Comparison of ENCODE assay signal across 8 mouse cellular contexts in the genomic region with DNA sequence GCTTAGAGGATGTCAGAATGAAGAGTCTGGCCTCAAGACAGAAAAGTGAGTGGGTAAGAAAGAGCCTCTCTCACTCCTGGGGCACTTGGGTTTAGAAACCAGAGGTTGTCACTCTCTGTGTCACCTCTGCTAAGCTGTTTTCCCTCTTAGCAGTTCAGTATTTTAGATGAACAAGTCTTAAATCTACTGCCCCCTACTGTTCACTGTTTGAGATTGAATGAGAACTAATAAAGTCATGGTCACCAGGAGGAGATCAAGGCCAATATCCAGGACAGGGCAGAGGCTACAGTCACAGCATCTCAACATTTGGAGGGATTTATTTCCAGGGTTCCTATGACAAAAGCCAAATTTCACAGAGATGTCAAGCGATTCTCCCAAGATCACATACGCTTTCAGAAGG.
DNase-seq lines count a peak whose midpoint lies in the region; ATAC-seq and TF ChIP-seq lines count a peak whose summit lies in the region.
"Had no signal": no experiment of that assay in that cellular context is flagged by ENCODE, and none has a peak within 500 bp of the region (broad histone marks: within the 10 kb centered on the region; RNA-seq: fewer than 3 reads in every experiment).

No protein-coding gene starts in this region.

- 82% methylated on average over 2 of the region's 2 CpGs for WGBS in heart, postnatal 0 days
- WGBS in heart, embryonic 11.5 days (ENCODE audit: insufficient replicate concordance), result 82% methylated on average over 2 of the region's 2 CpGs

- H3K4me3 ChIP-seq in heart, postnatal 0 days (ENCODE audit: low read depth, low read length), result no peak overlapping the region
- no peak overlapping the region for H3K4me3 ChIP-seq in heart, embryonic 11.5 days (ENCODE audit: low read depth, low read length)

- no peak for TF ChIP-seq EP300 in heart, postnatal 0 days (IDR thresholded peaks at IDR 0.05; ENCODE audit: low read depth)

- peak; percentile 61 for TF ChIP-seq CTCF in heart, postnatal 0 days (IDR thresholded peaks at IDR 0.05; ENCODE audit: low read depth)

- no peak for ATAC-seq in heart, postnatal 0 days (ENCODE audit: insufficient read depth, low read depth)
- ATAC-seq in heart, embryonic 11.5 days (replicated peaks; ENCODE audit: insufficient number of reproducible peaks, low FRiP score, low TSS enrichment), result no peak

- H3K27ac ChIP-seq in heart, postnatal 0 days (ENCODE audit: low read depth), result no peak overlapping the region
- no peak overlapping the region for H3K27ac ChIP-seq in heart, embryonic 11.5 days (ENCODE audit: low read depth, low read length)

- DNase-seq in heart, postnatal 0 days (ENCODE audit: low spot score), result peak; percentile 54
- DNase-seq in 416B (ENCODE audit: low read depth) (peak; percentile 35), R1 (ENCODE audit: low read depth, low spot score) (peak; percentile 52)
- peak; percentile 67 for DNase-seq in lung, postnatal 25 days (ENCODE audit: low spot score)
- no peak for DNase-seq in urinary bladder, postnatal 4 days (ENCODE audit: low spot score in 2 of 2)
- DNase-seq in spleen, postnatal 14 days (ENCODE audit: low spot score in 2 of 2), result no peak
- DNase-seq: layer of hippocampus, adult 9-11 months had no signal

- H3K9ac ChIP-seq in heart, postnatal 0 days (replicated peaks; ENCODE audit: low read depth, low read length), result no peak overlapping the region
- H3K9ac ChIP-seq in heart, embryonic 11.5 days (ENCODE audit: low read depth, low read length), result no peak overlapping the region

- H3K4me2 ChIP-seq in heart, postnatal 0 days (ENCODE audit: low read depth, low read length), result no peak overlapping the region
- H3K4me2 ChIP-seq in heart, embryonic 11.5 days, result no peak overlapping the region

- H3K4me1 ChIP-seq in heart, postnatal 0 days (ENCODE audit: control insufficient read depth, insufficient read depth), result peaks cover 9% of the 10 kb centered on the region; the same call in 1 of the 2 replicates
- H3K4me1 ChIP-seq in heart, embryonic 11.5 days (ENCODE audit: control insufficient read depth, insufficient read depth, low read length), result peaks cover 5% of the 10 kb centered on the region; the same call in 1 of the 2 replicates

- H3K27me3 ChIP-seq in heart, postnatal 0 days (ENCODE audit: control insufficient read depth, insufficient read depth, low read length), result no peaks in the 10 kb centered on the region
- no peaks in the 10 kb centered on the region for H3K27me3 ChIP-seq in heart, embryonic 11.5 days (ENCODE audit: control insufficient read depth, insufficient read depth, low read length)

- no peaks in the 10 kb centered on the region for H3K9me3 ChIP-seq in heart, postnatal 0 days (replicated peaks; ENCODE audit: control insufficient read depth, low read length)
- no peaks in the 10 kb centered on the region for H3K9me3 ChIP-seq in heart, embryonic 11.5 days (replicated peaks; ENCODE audit: control insufficient read depth, low read length)

- no peaks in the 10 kb centered on the region for H3K36me3 ChIP-seq in heart, postnatal 0 days (replicated peaks; ENCODE audit: control insufficient read depth, insufficient read depth, low read length)
- no peaks in the 10 kb centered on the region for H3K36me3 ChIP-seq in heart, embryonic 11.5 days (ENCODE audit: control insufficient read depth, insufficient read depth, low read length)

Comparison
In these comparisons a context has a peak if more than half of its experiments do, and no peak if none do; other contexts are left out.
1. DNase-seq: peak in heart, postnatal 0 days (single experiment), 416B (single experiment), R1 (single experiment) and lung, postnatal 25 days (single experiment); none in urinary bladder, postnatal 4 days (0 of 2) and spleen, postnatal 14 days (0 of 2).